Mouse (Mus musculus): ENCODE measurements around the gene Gm3435.
"Not testable (repeated sequence)": the region's sequence is repeated elsewhere in the genome, so short reads cannot be mapped to it uniquely, and the experiment has no call there.

- not testable (repeated sequence) for TF ChIP-seq EP300 (IDR thresholded peaks at IDR 0.05; ENCODE audit: insufficient read depth, low read depth, low read length); CTCF (IDR thresholded peaks at IDR 0.05; ENCODE audit: low read depth, low read length); POLR2A (IDR thresholded peaks at IDR 0.05; ENCODE audit: insufficient read depth, low read length)
These were observed 15.8 kb upstream of the Gm3435 start for GRCm38 (mm10) chr17:14994140-14994539.
